Mouse (Mus musculus): Measurements from ENCODE around the gene Sh3glb2. TPM values are rescaled to one million over a fixed set of nuclear protein-coding genes. Genes with fewer than 3 reads are reported as not detected.
A peak's percentile ranks its signal among the peaks of the same experiment; 100 is the strongest.

Gene Sh3glb2
- polyA plus RNA-seq, 1 experiment from 2014 or later: 38.1 TPM

GRCm38 (mm10) chr2:30402351-30402826 lies 43.3 kb upstream of the Sh3glb2 start:
- no peak overlapping the region for H3K27ac ChIP-seq (ENCODE audit: low read depth, low read length)
- H3K4me3 ChIP-seq (ENCODE audit: low read depth, low read length): no peak overlapping the region
- 87% methylated on average over 9 of the region's 9 CpGs for WGBS
- H3K4me2 ChIP-seq (replicated peaks; ENCODE audit: low read depth): no peak overlapping the region
- H3K9me3 ChIP-seq (ENCODE audit: control insufficient read depth): no peaks in the 10 kb centered on the region
- TF ChIP-seq CTCF (IDR thresholded peaks at IDR 0.05; ENCODE audit: low read depth): no peak
- ATAC-seq: no peak
- peaks cover 96% of the 10 kb centered on the region for H3K36me3 ChIP-seq (ENCODE audit: control insufficient read depth, insufficient read depth)
- no peak overlapping the region for H3K9ac ChIP-seq (ENCODE audit: low read depth, low read length)
- no peaks in the 10 kb centered on the region for H3K27me3 ChIP-seq (replicated peaks; ENCODE audit: control insufficient read depth, insufficient read depth, low read length)
- no peaks in the 10 kb centered on the region for H3K4me1 ChIP-seq (replicated peaks; ENCODE audit: control insufficient read depth, insufficient read depth, low read length)

- no peak overlapping the region for H3K9ac ChIP-seq (ENCODE audit: low read depth, low read length)
- no peaks in the 10 kb centered on the region for H3K27me3 ChIP-seq (replicated peaks; ENCODE audit: control insufficient read depth, insufficient read depth, low read length)
- H3K4me1 ChIP-seq (replicated peaks; ENCODE audit: control insufficient read depth, insufficient read depth, low read length): no peaks in the 10 kb centered on the region
- peaks cover 95% of the 10 kb centered on the region for H3K36me3 ChIP-seq (ENCODE audit: control insufficient read depth, insufficient read depth)
- no peak overlapping the region for H3K27ac ChIP-seq (ENCODE audit: low read depth, low read length)
- H3K4me3 ChIP-seq (ENCODE audit: low read depth, low read length): no peak overlapping the region
- H3K4me2 ChIP-seq (replicated peaks; ENCODE audit: low read depth): no peak overlapping the region
- no peak for TF ChIP-seq CTCF (IDR thresholded peaks at IDR 0.05; ENCODE audit: low read depth)
- no peak for ATAC-seq
- 89% methylated on average over 1 of the region's 1 CpGs for WGBS
- no peaks in the 10 kb centered on the region for H3K9me3 ChIP-seq (ENCODE audit: control insufficient read depth)
These were observed 42.4 kb upstream of the Sh3glb2 start for GRCm38 (mm10) chr2:30401581-30401980.

- H3K27ac ChIP-seq (ENCODE audit: low read depth, low read length): no peak overlapping the region
- ATAC-seq: no peak
These were observed 40.3 kb upstream of the Sh3glb2 start for GRCm38 (mm10) chr2:30399191-30400171.

GRCm38 (mm10) chr2:30397986-30398512 lies 38.9 kb upstream of the Sh3glb2 start:
- Histone ChIP-seq H3K9me3 (ENCODE audit: control insufficient read depth) (no peaks in the 10 kb centered on the region), H3K36me3 (ENCODE audit: control insufficient read depth, insufficient read depth) (peaks cover 73% of the 10 kb centered on the region), H3K4me2 (replicated peaks; ENCODE audit: low read depth) (no peak overlapping the region), H3K4me3 (ENCODE audit: low read depth, low read length) (no peak overlapping the region), H3K27ac (ENCODE audit: low read depth, low read length) (no peak overlapping the region), H3K27me3 (replicated peaks; ENCODE audit: control insufficient read depth, insufficient read depth, low read length) (no peaks in the 10 kb centered on the region), H3K4me1 (replicated peaks; ENCODE audit: control insufficient read depth, insufficient read depth, low read length) (0 out of 2 replicates have a peak, but pooled peaks cover 8% of the 10 kb centered on the region), H3K9ac (ENCODE audit: low read depth, low read length) (no peak overlapping the region)
- no peak for TF ChIP-seq CTCF (IDR thresholded peaks at IDR 0.05; ENCODE audit: low read depth)
- WGBS: 87% methylated on average over 10 of the region's 10 CpGs
- no peak for ATAC-seq

More at GRCm38 (mm10) chr2:30399191-30400171, 40.3 kb upstream of the Sh3glb2 start:
- Histone ChIP-seq H3K27me3 (replicated peaks; ENCODE audit: control insufficient read depth, insufficient read depth, low read length) (no peaks in the 10 kb centered on the region), H3K9ac (ENCODE audit: low read depth, low read length) (no peak overlapping the region), H3K4me1 (replicated peaks; ENCODE audit: control insufficient read depth, insufficient read depth, low read length) (0 out of 2 replicates have a peak, but pooled peaks cover 4% of the 10 kb centered on the region), H3K4me3 (ENCODE audit: low read depth, low read length) (no peak overlapping the region), H3K4me2 (replicated peaks; ENCODE audit: low read depth) (no peak overlapping the region), H3K9me3 (ENCODE audit: control insufficient read depth) (no peaks in the 10 kb centered on the region), H3K36me3 (ENCODE audit: control insufficient read depth, insufficient read depth) (peaks cover 87% of the 10 kb centered on the region)
- TF ChIP-seq CTCF (IDR thresholded peaks at IDR 0.05; ENCODE audit: low read depth): no peak
- 66% methylated on average over 20 of the region's 20 CpGs for WGBS

GRCm38 (mm10) chr2:30396246-30396645 lies 37.1 kb upstream of the Sh3glb2 start:
- Histone ChIP-seq H3K27me3 (replicated peaks; ENCODE audit: control insufficient read depth, insufficient read depth, low read length) (no peaks in the 10 kb centered on the region), H3K27ac (ENCODE audit: low read depth, low read length) (0 out of 2 replicates have a peak overlapping the region, but pooled peaks have one; percentile 29), H3K36me3 (ENCODE audit: control insufficient read depth, insufficient read depth) (peaks cover 55% of the 10 kb centered on the region), H3K9me3 (ENCODE audit: control insufficient read depth) (no peaks in the 10 kb centered on the region), H3K4me2 (replicated peaks; ENCODE audit: low read depth) (0 out of 2 replicates have a peak overlapping the region, but pooled peaks have one; percentile 2), H3K9ac (ENCODE audit: low read depth, low read length) (no peak overlapping the region), H3K4me1 (replicated peaks; ENCODE audit: control insufficient read depth, insufficient read depth, low read length) (0 out of 2 replicates have a peak, but pooled peaks cover 8% of the 10 kb centered on the region), H3K4me3 (ENCODE audit: low read depth, low read length) (no peak overlapping the region)
- no peak for ATAC-seq
- WGBS: 46% methylated on average over 7 of the region's 7 CpGs
- TF ChIP-seq CTCF (IDR thresholded peaks at IDR 0.05; ENCODE audit: low read depth): peak; percentile 49

- WGBS: 90% methylated on average over 7 of the region's 7 CpGs
- H3K4me1 ChIP-seq (replicated peaks; ENCODE audit: control insufficient read depth, insufficient read depth, low read length): 0 out of 2 replicates have a peak, but pooled peaks cover 8% of the 10 kb centered on the region
- 0 out of 2 replicates have a peak overlapping the region, but pooled peaks have one; percentile 1 for H3K9ac ChIP-seq (ENCODE audit: low read depth, low read length)
- H3K27ac ChIP-seq (ENCODE audit: low read depth, low read length): 0 out of 2 replicates have a peak overlapping the region, but pooled peaks have one; percentile 29
- no peaks in the 10 kb centered on the region for H3K9me3 ChIP-seq (ENCODE audit: control insufficient read depth)
- H3K36me3 ChIP-seq (ENCODE audit: control insufficient read depth, insufficient read depth): peaks cover 51% of the 10 kb centered on the region
- no peaks in the 10 kb centered on the region for H3K27me3 ChIP-seq (replicated peaks; ENCODE audit: control insufficient read depth, insufficient read depth, low read length)
- no peak overlapping the region for H3K4me3 ChIP-seq (ENCODE audit: low read depth, low read length)
- TF ChIP-seq CTCF (IDR thresholded peaks at IDR 0.05; ENCODE audit: low read depth): no peak
- 0 out of 2 replicates have a peak overlapping the region, but pooled peaks have one; percentile 2 for H3K4me2 ChIP-seq (replicated peaks; ENCODE audit: low read depth)
- no peak for ATAC-seq
These were observed 36.6 kb upstream of the Sh3glb2 start for GRCm38 (mm10) chr2:30395757-30396156.
